Mouse (Mus musculus): ENCODE results near the gene Ankrd31.

GRCm38 (mm10) chr13:96943571-96943970 is 195.5 kb downstream of the Ankrd31 start:
- TF ChIP-seq CTCF (IDR thresholded peaks at IDR 0.05; ENCODE audit: borderline replicate concordance, insufficient read depth, low read depth, low read length) = no peak
- no peak for TF ChIP-seq POLR2A (IDR thresholded peaks at IDR 0.05; ENCODE audit: borderline replicate concordance, insufficient read depth, low read length)

Data from cerebellum, adult 2 months (tissue).